Mouse (Mus musculus) MEL (cell line): Measurements from ENCODE around the gene Galnt17.

Experiments
- CTCF ChIP-seq, 3 experiments: IDR thresholded peaks in 2 of 3; conservative IDR thresholded peaks in 1 of 3; 2 replicates each; pipeline ENCODE4 v1.5.1; 2011 to 2012; ENCODE audit warnings: low read length in 3 of 3, low read depth in 2 of 3, mild to moderate bottlenecking in 2 of 3, improper control_type of control experiment in 1 of 3, inconsistent platforms in 1 of 3, mixed read lengths in 1 of 3, moderate library complexity in 1 of 3; ENCODE audit not compliant: control insufficient read depth in 1 of 3, insufficient read depth in 1 of 3, poor library complexity in 1 of 3, severe bottlenecking in 1 of 3
- E2F4 ChIP-seq: IDR thresholded peaks from 2 replicates; pipeline ENCODE4 v1.6.1; 2011; ENCODE audit warnings: low read depth, low read length, improper control_type of control experiment, borderline replicate concordance
- KAT2A ChIP-seq: conservative IDR thresholded peaks from 2 replicates; pipeline ENCODE4 v1.6.1; 2012; ENCODE audit warnings: low read depth, low read length, improper control_type of control experiment, inconsistent platforms
- MAFK ChIP-seq: IDR thresholded peaks from 2 replicates; pipeline ENCODE4 v1.6.1; 2011; ENCODE audit warnings: low read depth, mild to moderate bottlenecking, low read length, improper control_type of control experiment, borderline replicate concordance
- MAZ ChIP-seq: IDR thresholded peaks from 2 replicates; pipeline ENCODE4 v1.6.1; 2012; ENCODE audit warnings: low read depth, mild to moderate bottlenecking, inconsistent platforms, low read length, improper control_type of control experiment
- MEF2A ChIP-seq: IDR thresholded peaks from 2 replicates; pipeline ENCODE4 v1.6.1; 2014; ENCODE audit warnings: low read depth, mild to moderate bottlenecking, inconsistent platforms, low read length, improper control_type of control experiment; ENCODE audit not compliant: poor library complexity, insufficient replicate concordance, severe bottlenecking; ENCODE audit errors: extremely low read depth
- POLR2A ChIP-seq, 2 experiments: IDR thresholded peaks; 2 replicates each; pipeline ENCODE4 v1.6.1; 2011 to 2012; ENCODE audit warnings: low read length in 2 of 2, mild to moderate bottlenecking in 2 of 2, control low read depth in 1 of 2, improper control_type of control experiment in 1 of 2, low read depth in 1 of 2, moderate library complexity in 1 of 2; ENCODE audit not compliant: control insufficient read depth in 1 of 2, insufficient read depth in 1 of 2, poor library complexity in 1 of 2
- TAL1 ChIP-seq: IDR thresholded peaks from 2 replicates; pipeline ENCODE4 v1.6.1; 2012; ENCODE audit warnings: mild to moderate bottlenecking, inconsistent platforms, low read length, moderate library complexity, mixed read lengths
- UBTF ChIP-seq: IDR thresholded peaks from 2 replicates; pipeline ENCODE4 v1.6.1; 2012; ENCODE audit warnings: low read depth, mild to moderate bottlenecking, inconsistent platforms, low read length, improper control_type of control experiment, moderate library complexity, borderline replicate concordance; ENCODE audit not compliant: insufficient read depth
- ZKSCAN1 ChIP-seq: IDR thresholded peaks from 2 replicates; pipeline ENCODE4 v1.6.1; 2012; ENCODE audit warnings: low read depth, mild to moderate bottlenecking, inconsistent platforms, low read length, improper control_type of control experiment, moderate library complexity
- ZNF384 ChIP-seq: IDR thresholded peaks from 2 replicates; pipeline ENCODE4 v1.6.1; 2012; ENCODE audit warnings: low read depth, mild to moderate bottlenecking, inconsistent platforms, low read length, improper control_type of control experiment

GRCm38 (mm10) chr5:130911551-130911950, 396.7 kb downstream of the Galnt17 start:
- no peak for TF ChIP-seq CTCF (IDR thresholded peaks at IDR 0.05 in 2 of 3, conservative IDR thresholded peaks at IDR 0.05 in 1 of 3; ENCODE audit: control insufficient read depth in 1 of 3, insufficient read depth in 1 of 3, low read depth in 2 of 3, low read length in 3 of 3, poor library complexity in 1 of 3, severe bottlenecking in 1 of 3)
- no peak for TF ChIP-seq E2F4
- no peak for TF ChIP-seq ZNF384
- TF ChIP-seq TAL1: no peak
- no peak for TF ChIP-seq POLR2A (IDR thresholded peaks at IDR 0.05; ENCODE audit: control insufficient read depth in 1 of 2, insufficient read depth in 1 of 2, low read depth in 1 of 2, low read length in 2 of 2, poor library complexity in 1 of 2)
- TF ChIP-seq MAZ: no peak
- TF ChIP-seq ZKSCAN1: no peak
- TF ChIP-seq MEF2A: no peak
- TF ChIP-seq UBTF: no peak
- TF ChIP-seq MAFK: no peak
- TF ChIP-seq KAT2A: no peak
